Mouse (Mus musculus) embryonic facial prominence, embryonic 11.5 days (tissue): ENCODE data around the gene Cradd. TPM values are rescaled to one million over a fixed set of nuclear protein-coding genes. Genes with fewer than 3 reads are reported as not detected.

Experiments
- ATAC-seq: fragments of 200-750 bp; cut with Nextera tagmentation; replicated peaks from 2 replicates; pipeline ENCODE4 v1.8.0; 2017; ENCODE audit warnings: low read depth; ENCODE audit not compliant: insufficient number of reproducible peaks, low FRiP score, low TSS enrichment
- DNase-seq: peaks from one replicate; pipeline ENCODE4 v3.0.0-alpha.2; 2015; ENCODE audit warnings: low spot score
- H3K27ac ChIP-seq: fragments of 300-500 bp; sonication (generic); replicated peaks from 2 replicates; pipeline ENCODE4 v1.5.1; 2014; ENCODE audit warnings: mild to moderate bottlenecking, low read depth, low read length, control low read depth
- H3K27me3 ChIP-seq: fragments of 300-500 bp; sonication (generic); 2 replicates; pipeline ENCODE4 v1.6.1; 2014; ENCODE audit warnings: mild to moderate bottlenecking, low read length, moderate library complexity, mixed read lengths; ENCODE audit not compliant: control insufficient read depth, insufficient read depth
- H3K36me3 ChIP-seq: fragments of 300-500 bp; sonication (generic); replicated peaks from 2 replicates; pipeline ENCODE4 v1.6.1; 2014; ENCODE audit warnings: low read depth, mild to moderate bottlenecking, low read length, moderate library complexity, mixed read lengths; ENCODE audit not compliant: control insufficient read depth, insufficient read depth
- H3K4me1 ChIP-seq: fragments of 300-500 bp; sonication (generic); 2 replicates; pipeline ENCODE4 v1.6.1; 2014; ENCODE audit warnings: low read length, mixed read lengths; ENCODE audit not compliant: control insufficient read depth, insufficient read depth
- H3K4me2 ChIP-seq: fragments of 300-500 bp; sonication (generic); 2 replicates; pipeline ENCODE4 v1.6.1; 2014; ENCODE audit warnings: low read depth, mild to moderate bottlenecking, control low read depth, low read length, moderate library complexity
- H3K4me3 ChIP-seq: fragments of 300-500 bp; sonication (generic); 2 replicates; pipeline ENCODE4 v1.5.1; 2014; ENCODE audit warnings: low read depth, low read length, control low read depth
- H3K9ac ChIP-seq: fragments of 300-500 bp; sonication (generic); replicated peaks from 2 replicates; pipeline ENCODE4 v1.6.1; 2014; ENCODE audit warnings: mild to moderate bottlenecking, control low read depth, low read length
- H3K9me3 ChIP-seq: fragments of 300-500 bp; sonication (generic); replicated peaks from 2 replicates; pipeline ENCODE4 v1.6.1; 2016; ENCODE audit warnings: mild to moderate bottlenecking, low read length, inconsistent platforms, mixed read lengths; ENCODE audit not compliant: control insufficient read depth
- WGBS: fragments of 180-500 bp; shearing (Covaris S2); extraction: QIAGEN DNeasy Blood & Tissue Kit; methylation state at CpG from one replicate; pipeline ENCODE4 v1.1.7; 2014; 5-methylcytosine and 5-hydroxymethylcytosine counted together
- polyA plus RNA-seq: library from polyadenylated mRNA; unstranded; fragments of >200 nt; fragmentation: Nextera tagmentation; extraction: Ambion mirVana; gene quantifications from 2 replicates; pipeline ENCODE4 v1.2.1, GENCODE M21; 2014

Cradd gene
- polyA plus RNA-seq, 1 experiment from 2014 or later: 15.3 TPM

DNA sequence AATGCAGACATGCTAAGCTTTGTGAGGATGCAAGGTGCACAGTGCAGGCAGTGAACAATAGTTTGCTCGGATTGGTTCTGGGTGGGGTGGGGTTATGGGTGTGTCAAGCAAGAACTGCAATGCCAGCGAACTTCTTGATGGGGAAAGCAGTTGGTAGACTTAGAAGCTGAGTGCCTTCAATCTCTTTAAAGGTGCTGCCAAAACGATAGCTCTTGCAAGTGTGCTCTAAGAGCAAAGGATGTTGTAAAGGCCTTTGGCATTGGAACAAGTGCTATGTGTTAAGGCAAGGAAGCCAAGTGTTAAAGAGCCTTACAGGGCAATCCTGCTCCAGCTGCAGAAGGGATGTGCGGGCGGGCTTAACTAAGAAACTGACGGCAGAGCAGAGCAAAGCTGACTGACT lies 149.7 kb downstream of the Cradd start:
- H3K36me3 ChIP-seq: no peaks in the 10 kb centered on the region
- no peak for ATAC-seq
- no peak overlapping the region for H3K4me3 ChIP-seq
- no peak overlapping the region for H3K27ac ChIP-seq
- no peak overlapping the region for H3K4me2 ChIP-seq
- DNase-seq: no peak
- no peaks in the 10 kb centered on the region; the same call in 1 of the 2 replicates for H3K4me1 ChIP-seq
- no peaks in the 10 kb centered on the region for H3K9me3 ChIP-seq
- H3K27me3 ChIP-seq: no peaks in the 10 kb centered on the region
- no peak overlapping the region for H3K9ac ChIP-seq
- 74% methylated on average over 6 of the region's 6 CpGs for WGBS

DNA sequence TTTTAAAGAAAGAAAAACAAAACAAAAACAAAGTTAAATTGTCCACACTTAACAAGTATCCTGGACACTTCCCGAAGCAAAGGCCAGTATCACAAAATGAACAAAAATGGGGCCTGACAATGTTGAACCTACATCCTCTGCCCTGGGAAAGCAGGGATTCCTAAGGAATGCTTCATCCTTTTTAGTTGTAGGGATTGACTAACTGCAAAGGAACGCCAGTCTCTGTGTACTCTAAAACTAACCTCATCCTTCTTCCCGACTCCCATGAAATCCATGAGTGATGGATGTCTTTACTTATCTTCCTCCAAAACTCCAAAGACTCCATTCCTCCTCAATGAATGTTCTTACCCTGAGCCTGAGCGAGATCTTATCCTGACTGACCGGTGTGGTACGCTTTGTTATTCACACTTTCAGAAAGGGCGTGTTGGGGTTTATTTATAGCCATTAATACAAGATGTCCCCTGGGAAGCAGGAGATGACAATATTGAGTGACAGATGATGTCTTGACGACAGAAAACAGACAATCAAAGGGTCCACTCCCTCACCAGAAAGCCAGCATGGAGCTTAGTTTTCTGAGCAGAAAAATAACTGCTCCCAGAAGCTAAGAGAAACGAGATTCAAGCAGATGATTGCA lies 153.1 kb downstream of the Cradd start:
- Histone ChIP-seq H3K9me3 (no peaks in the 10 kb centered on the region), H3K27ac (no peak overlapping the region), H3K4me3 (no peak overlapping the region), H3K27me3 (no peaks in the 10 kb centered on the region), H3K4me2 (no peak overlapping the region), H3K9ac (no peak overlapping the region), H3K4me1 (no peaks in the 10 kb centered on the region; the same call in 1 of the 2 replicates), H3K36me3 (no peaks in the 10 kb centered on the region)
- ATAC-seq: no peak
- WGBS: 77% methylated on average over 9 of the region's 9 CpGs
- no peak for DNase-seq

DNA sequence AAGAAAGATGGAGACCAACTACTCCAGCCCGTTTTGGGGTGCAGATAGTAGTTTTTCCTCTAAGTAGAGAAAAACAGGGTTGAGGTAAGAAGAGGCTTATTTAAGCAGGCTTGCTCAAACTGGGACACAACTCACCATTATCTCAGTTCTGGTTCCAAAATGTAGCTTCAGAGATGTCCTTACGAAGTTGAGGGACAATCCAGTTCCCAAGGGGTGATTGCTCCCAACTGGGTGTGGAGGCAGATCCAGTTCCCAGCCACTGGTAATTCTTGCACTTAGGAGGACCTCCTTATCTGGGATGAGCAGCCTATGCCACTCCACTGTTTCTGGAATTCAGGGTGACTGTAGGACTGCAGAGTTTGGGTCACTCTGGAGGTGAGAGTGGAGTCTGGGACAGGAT lies 159.0 kb downstream of the Cradd start:
- Histone ChIP-seq H3K27ac (no peak overlapping the region), H3K27me3 (no peaks in the 10 kb centered on the region)
- 84% methylated on average over 2 of the region's 2 CpGs for WGBS

DNA sequence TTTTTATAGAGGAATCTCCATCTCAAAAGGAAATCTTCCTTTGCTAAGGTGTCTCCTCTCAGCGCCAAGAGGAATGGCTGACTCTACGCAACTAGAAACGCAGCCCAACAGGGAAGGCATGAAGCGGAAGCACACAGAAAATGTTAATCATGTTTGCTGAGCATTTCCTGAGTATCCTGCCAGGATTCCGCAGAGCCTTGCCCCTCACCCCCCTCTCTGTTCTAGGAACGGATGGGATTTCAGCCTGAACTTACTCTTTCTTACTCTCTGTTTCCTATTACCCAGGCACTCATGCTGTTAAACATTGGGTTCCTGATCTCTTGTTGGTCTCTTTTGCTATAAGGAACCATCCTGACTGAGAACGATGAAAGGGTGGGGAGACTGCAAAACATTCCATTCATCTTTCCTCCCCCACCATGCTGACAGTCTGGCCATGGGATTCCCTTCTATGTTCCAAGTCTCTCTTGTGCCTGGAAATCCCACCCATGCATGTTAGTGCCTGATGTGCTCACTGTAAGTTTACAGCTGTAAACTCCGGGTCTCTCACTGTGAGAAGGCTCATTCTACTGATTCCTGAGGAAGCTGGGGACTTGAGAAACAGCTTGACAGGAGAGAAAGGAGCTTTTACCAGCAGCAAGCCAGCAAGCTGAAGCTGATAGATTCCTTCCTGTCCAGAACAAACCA lies 161.1 kb downstream of the Cradd start:
- H3K27ac ChIP-seq: 0 out of 2 replicates have a peak overlapping the region, but pooled peaks have one; percentile 9
- H3K36me3 ChIP-seq: no peaks in the 10 kb centered on the region
- H3K4me3 ChIP-seq: no peak overlapping the region
- ATAC-seq: no peak
- H3K9ac ChIP-seq: no peak overlapping the region
- H3K9me3 ChIP-seq: no peaks in the 10 kb centered on the region
- WGBS: 46% methylated on average over 8 of the region's 8 CpGs
- no peaks in the 10 kb centered on the region for H3K27me3 ChIP-seq
- DNase-seq: peak; percentile 40
- no peak overlapping the region for H3K4me2 ChIP-seq
- no peaks in the 10 kb centered on the region for H3K4me1 ChIP-seq

More for the DNA sequence above, 159.0 kb downstream of the Cradd start:
- Histone ChIP-seq H3K4me1 (no peaks in the 10 kb centered on the region), H3K4me2 (no peak overlapping the region), H3K36me3 (no peaks in the 10 kb centered on the region), H3K9ac (no peak overlapping the region), H3K9me3 (no peaks in the 10 kb centered on the region), H3K4me3 (no peak overlapping the region)
- DNase-seq (no peak), ATAC-seq (no peak)

DNA sequence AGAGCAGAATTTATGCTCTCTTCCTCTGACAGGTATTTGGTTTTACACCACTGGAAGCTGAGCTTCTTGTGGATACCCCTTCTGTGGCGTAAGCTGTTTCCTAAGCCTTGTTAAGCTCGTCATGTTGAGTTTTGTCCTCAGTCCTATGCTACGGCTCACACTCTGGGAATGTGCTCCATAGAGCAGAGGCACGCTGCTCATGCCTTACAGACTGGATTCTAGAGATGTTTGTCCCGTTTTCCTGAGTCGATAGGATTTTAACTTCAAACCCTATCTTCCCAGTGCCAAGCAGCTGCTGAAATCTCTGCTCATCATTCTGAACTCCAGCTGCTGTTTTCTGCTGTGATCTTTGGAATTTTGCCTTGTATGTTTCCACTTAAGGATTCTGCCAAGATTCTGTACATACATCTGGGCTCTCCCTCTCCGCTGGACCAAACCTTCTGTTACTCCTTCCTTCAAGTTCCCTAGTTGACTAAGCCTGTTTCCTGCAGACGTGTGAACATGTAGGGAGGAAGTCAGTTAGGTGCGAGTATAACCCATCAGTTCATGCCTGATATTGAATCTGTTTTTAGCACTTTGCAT lies 164.2 kb downstream of the Cradd start:
- WGBS: 78% methylated on average over 9 of the region's 9 CpGs
- Histone ChIP-seq H3K27ac (no peak overlapping the region), H3K9me3 (no peaks in the 10 kb centered on the region), H3K4me3 (no peak overlapping the region), H3K4me1 (no peaks in the 10 kb centered on the region), H3K36me3 (no peaks in the 10 kb centered on the region), H3K4me2 (no peak overlapping the region), H3K27me3 (no peaks in the 10 kb centered on the region), H3K9ac (no peak overlapping the region)
- ATAC-seq (no peak), DNase-seq (no peak)

DNA sequence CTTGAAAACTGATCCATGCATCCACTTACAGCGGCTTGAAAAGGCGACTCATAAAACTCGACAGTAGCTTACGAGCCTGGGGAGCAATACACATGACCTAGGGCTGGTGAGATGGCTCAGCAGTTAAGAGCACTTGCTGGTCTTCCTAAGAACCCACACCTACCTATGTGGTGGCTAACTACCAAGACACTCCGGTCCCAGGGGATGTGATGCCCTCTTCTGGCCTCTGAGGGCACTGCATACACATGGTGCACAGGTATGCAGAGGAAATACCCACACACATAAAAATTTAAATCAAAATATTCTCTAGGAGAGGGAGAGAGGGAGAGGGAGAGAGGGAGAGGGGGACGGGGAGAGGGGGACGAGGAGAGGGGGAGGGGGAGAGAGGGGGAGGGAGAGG lies 167.5 kb downstream of the Cradd start:
- Histone ChIP-seq H3K27ac (no peak overlapping the region), H3K4me1 (no peaks in the 10 kb centered on the region), H3K36me3 (no peaks in the 10 kb centered on the region), H3K27me3 (no peaks in the 10 kb centered on the region), H3K4me2 (no peak overlapping the region), H3K9me3 (no peaks in the 10 kb centered on the region), H3K4me3 (no peak overlapping the region), H3K9ac (no peak overlapping the region)
- ATAC-seq: no peak
- WGBS: 88% methylated on average over 5 of the region's 7 CpGs
- no peak for DNase-seq

DNA sequence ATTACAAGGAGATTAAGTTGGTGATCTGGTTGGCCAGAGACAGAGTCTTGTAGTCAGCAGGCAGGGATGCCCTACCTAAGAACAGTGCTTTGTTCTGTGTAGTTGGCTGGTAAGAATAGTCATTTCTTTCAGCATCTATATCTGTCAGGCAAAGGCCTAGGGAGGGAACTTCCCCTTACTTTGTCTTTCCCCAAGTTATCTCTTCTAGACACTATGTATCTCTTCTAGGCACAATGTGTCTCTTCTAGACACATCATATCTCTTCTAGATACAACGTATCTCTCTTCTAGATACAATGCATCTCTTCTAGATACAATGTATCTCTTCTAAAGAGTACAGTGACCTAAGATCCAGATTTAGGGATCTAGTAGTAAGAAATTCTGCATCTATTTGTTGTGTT lies 169.3 kb downstream of the Cradd start:
- no peak overlapping the region for H3K9ac ChIP-seq
- no peaks in the 10 kb centered on the region for H3K4me1 ChIP-seq
- no peaks in the 10 kb centered on the region for H3K9me3 ChIP-seq
- H3K27me3 ChIP-seq: no peaks in the 10 kb centered on the region
- WGBS: 79% methylated on average over 1 of the region's 1 CpGs
- no peak overlapping the region for H3K4me3 ChIP-seq
- DNase-seq (no peak), ATAC-seq (no peak)
- no peak overlapping the region for H3K4me2 ChIP-seq
- no peak overlapping the region for H3K27ac ChIP-seq
- H3K36me3 ChIP-seq: no peaks in the 10 kb centered on the region

DNA sequence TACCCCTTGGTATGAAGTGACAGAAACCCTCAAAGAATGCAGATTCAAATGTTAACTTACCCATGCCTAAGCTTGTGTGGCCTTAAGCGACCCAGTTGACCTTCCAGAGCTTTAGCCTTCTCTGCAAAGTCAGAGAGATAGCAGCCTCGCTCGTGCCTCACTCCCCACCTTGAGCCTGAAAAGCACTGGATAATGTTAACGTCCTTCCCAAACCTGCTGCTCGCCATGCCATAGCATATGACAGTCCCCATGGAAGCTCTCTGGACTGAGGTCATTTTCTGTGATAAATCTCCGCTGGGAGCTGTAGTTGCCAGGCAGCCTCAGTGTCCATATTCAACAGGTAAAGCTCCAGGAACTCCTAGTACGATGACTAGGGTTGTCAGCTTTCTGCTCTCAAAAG lies 170.7 kb downstream of the Cradd start:
- H3K27ac ChIP-seq: no peak overlapping the region
- H3K4me3 ChIP-seq: no peak overlapping the region
- WGBS: 62% methylated on average over 7 of the region's 7 CpGs
- H3K36me3 ChIP-seq: no peaks in the 10 kb centered on the region
- DNase-seq (no peak), ATAC-seq (no peak)
- H3K9ac ChIP-seq: no peak overlapping the region
- H3K9me3 ChIP-seq: no peaks in the 10 kb centered on the region
- no peaks in the 10 kb centered on the region for H3K27me3 ChIP-seq
- no peak overlapping the region for H3K4me2 ChIP-seq
- H3K4me1 ChIP-seq: no peaks in the 10 kb centered on the region
